Comparison of ENCODE assay signal across 17 mouse cellular contexts in genomic region chr12:80804861-80805428, GRCm38 (mm10). TPM values are rescaled to one million over a fixed set of nuclear protein-coding genes. Genes with fewer than 3 reads are reported as not detected.
"Had no signal": no experiment of that assay in that cellular context is flagged by ENCODE, and none has a peak within 500 bp of the region (broad histone marks: within the 10 kb centered on the region; RNA-seq: fewer than 3 reads in every experiment).

No protein-coding gene starts in this region.

- H3K27me3 ChIP-seq: kidney, embryonic 15.5 days; limb, embryonic 12.5 days; lung, embryonic 15.5 days; midbrain, embryonic 15.5 days; neural tube, embryonic 12.5 days had no signal

- H3K27ac ChIP-seq: kidney, embryonic 15.5 days; limb, embryonic 12.5 days; lung, embryonic 15.5 days; neural tube, embryonic 12.5 days had no signal

- DNase-seq: kidney, adult 18-20 months; kidney, postnatal 14 days; layer of hippocampus, postnatal 36 days; lung, postnatal 14 days; retina, postnatal 1 day; right cerebral cortex, postnatal 14 days; thymus, postnatal 4 days had no signal

- H3K4me3 ChIP-seq: kidney, embryonic 15.5 days; limb, embryonic 12.5 days; lung, embryonic 15.5 days; midbrain, embryonic 15.5 days; neural tube, embryonic 12.5 days had no signal

- H3K9me3 ChIP-seq: kidney, embryonic 15.5 days; limb, embryonic 12.5 days; lung, embryonic 15.5 days; midbrain, embryonic 15.5 days; neural tube, embryonic 12.5 days had no signal

- H3K36me3 ChIP-seq: kidney, embryonic 15.5 days; limb, embryonic 12.5 days; lung, embryonic 15.5 days; midbrain, embryonic 15.5 days; neural tube, embryonic 12.5 days had no signal

- H3K9ac ChIP-seq: kidney, embryonic 15.5 days; limb, embryonic 12.5 days; lung, embryonic 15.5 days; midbrain, embryonic 15.5 days; neural tube, embryonic 12.5 days had no signal

- ATAC-seq: midbrain, embryonic 15.5 days had no signal

- H3K4me2 ChIP-seq: kidney, embryonic 15.5 days; limb, embryonic 12.5 days; lung, embryonic 15.5 days; midbrain, embryonic 11.5 days; midbrain, embryonic 15.5 days; neural tube, embryonic 12.5 days had no signal

RNA-seq across cellular contexts. Expression of gene Ccdc177, which starts 44.5 kb away (rescaled TPM):
- total RNA-seq: liver, adult 2 months; monocyte, adult 5-6 weeks; neutrophil, adult 5-6 weeks had no signal
- polyA plus RNA-seq: liver, adult 2 months; spleen, adult 2 months had no signal
